Mouse (Mus musculus) small intestine, adult 2 months (tissue): ENCODE data around the gene Taf1b. TPM values are rescaled to one million over a fixed set of nuclear protein-coding genes. Genes with fewer than 3 reads are reported as not detected.

Source experiments
- H3K27ac ChIP-seq: fragments of 200-500 bp; 2 replicates; pipeline ENCODE4 v1.5.1; 2012; ENCODE audit warnings: low read depth, low read length, control low read depth, inconsistent platforms; ENCODE audit not compliant: insufficient read depth
- H3K27me3 ChIP-seq: fragments of 200-500 bp; 2 replicates; pipeline ENCODE4 v1.6.1; 2012; ENCODE audit warnings: mild to moderate bottlenecking, moderate library complexity, low read length, inconsistent platforms; ENCODE audit not compliant: control insufficient read depth, insufficient read depth
- H3K36me3 ChIP-seq: fragments of 200-500 bp; 2 replicates; pipeline ENCODE4 v1.6.1; 2012; ENCODE audit warnings: mild to moderate bottlenecking, low read length, control low read depth, inconsistent platforms; ENCODE audit not compliant: control insufficient read depth, insufficient read depth
- H3K4me1 ChIP-seq: fragments of 200-500 bp; 2 replicates; pipeline ENCODE4 v1.6.1; 2012; ENCODE audit warnings: low read length, inconsistent platforms, mixed read lengths; ENCODE audit not compliant: control insufficient read depth, insufficient read depth, insufficient read length
- H3K4me3 ChIP-seq: fragments of 200-500 bp; 2 replicates; pipeline ENCODE4 v1.5.1; 2012; ENCODE audit warnings: low read depth, mild to moderate bottlenecking, control low read depth, inconsistent platforms, low read length, moderate library complexity
- CTCF ChIP-seq: fragments of 200-500 bp; IDR thresholded peaks from 2 replicates; pipeline ENCODE4 v1.5.1; 2012; ENCODE audit warnings: low read depth, mild to moderate bottlenecking, control low read depth, inconsistent platforms, low read length, moderate library complexity, mixed read lengths; ENCODE audit not compliant: insufficient replicate concordance, insufficient read length; ENCODE audit errors: extremely low read depth
- POLR2A ChIP-seq: fragments of 200-500 bp; IDR thresholded peaks from 2 replicates; pipeline ENCODE4 v1.6.1; 2012; ENCODE audit warnings: low read depth, mild to moderate bottlenecking, control low read depth, inconsistent platforms, low read length, moderate library complexity
- WGBS: fragments of 180-500 bp; shearing (Covaris S2); methylation state at CpG from one replicate; pipeline ENCODE4 v1.1.7; 2018; 5-methylcytosine and 5-hydroxymethylcytosine counted together
- polyA plus RNA-seq: library from polyadenylated mRNA; depleted of rRNA; stranded (reverse); fragments of >200 nt; gene quantifications from 2 replicates; pipeline ENCODE4 v1.2.3, GENCODE M21; 2012

The Taf1b gene
- polyA plus RNA-seq, 1 experiment: 1.9 TPM

GRCm38 (mm10) chr12:24572421-24573274 is 74.5 kb downstream of the Taf1b start:
- Histone ChIP-seq H3K4me1 (no peaks in the 10 kb centered on the region), H3K36me3 (no peaks in the 10 kb centered on the region), H3K27me3 (peaks cover 4% of the 10 kb centered on the region; the same call in 1 of the 2 replicates), H3K27ac (no peak overlapping the region), H3K4me3 (peak overlapping the region; percentile 69)
- TF ChIP-seq CTCF: no peak
- TF ChIP-seq POLR2A: no peak
- 3% methylated on average over 48 of the region's 48 CpGs for WGBS

GRCm38 (mm10) chr12:24573275-24573580 is 75.1 kb downstream of the Taf1b start:
- no peak overlapping the region for H3K4me3 ChIP-seq
- TF ChIP-seq POLR2A (no peak), CTCF (no peak)
- 68% methylated on average over 3 of the region's 3 CpGs for WGBS

GRCm38 (mm10) chr12:24574870-24575269 is 76.7 kb downstream of the Taf1b start:
- Histone ChIP-seq H3K4me3 (no peak overlapping the region), H3K4me1 (no peaks in the 10 kb centered on the region), H3K27me3 (peaks cover 4% of the 10 kb centered on the region; the same call in 1 of the 2 replicates), H3K36me3 (no peaks in the 10 kb centered on the region), H3K27ac (no peak overlapping the region)
- TF ChIP-seq POLR2A (no peak), CTCF (no peak)
- whole genome bisulfite sequencing: 30% methylated on average over 7 of the region's 7 CpGs

More at GRCm38 (mm10) chr12:24573275-24573580, 75.1 kb downstream of the Taf1b start:
- Histone ChIP-seq H3K4me1 (no peaks in the 10 kb centered on the region), H3K36me3 (no peaks in the 10 kb centered on the region), H3K27me3 (peaks cover 4% of the 10 kb centered on the region; the same call in 1 of the 2 replicates), H3K27ac (no peak overlapping the region)

GRCm38 (mm10) chr12:24580452-24580851 is 82.3 kb downstream of the Taf1b start:
- Histone ChIP-seq H3K27me3 (no peaks in the 10 kb centered on the region), H3K27ac (no peak overlapping the region), H3K4me3 (no peak overlapping the region), H3K4me1 (no peaks in the 10 kb centered on the region), H3K36me3 (no peaks in the 10 kb centered on the region)
- 76% methylated on average over 1 of the region's 1 CpGs for WGBS
- TF ChIP-seq CTCF (no peak), POLR2A (no peak)

GRCm38 (mm10) chr12:24580996-24581683 is 83.0 kb downstream of the Taf1b start:
- Histone ChIP-seq H3K27me3 (no peaks in the 10 kb centered on the region), H3K4me3 (no peak overlapping the region), H3K36me3 (no peaks in the 10 kb centered on the region), H3K4me1 (no peaks in the 10 kb centered on the region), H3K27ac (no peak overlapping the region)
- WGBS: 81% methylated on average over 14 of the region's 14 CpGs
- TF ChIP-seq POLR2A (no peak), CTCF (no peak)

GRCm38 (mm10) chr12:24583653-24584052 is 85.5 kb downstream of the Taf1b start:
- TF ChIP-seq CTCF: no peak
- TF ChIP-seq POLR2A: no peak
- H3K4me3 ChIP-seq: no peak overlapping the region
- H3K27ac ChIP-seq: no peak overlapping the region
- no peaks in the 10 kb centered on the region for H3K36me3 ChIP-seq
- no peaks in the 10 kb centered on the region for H3K27me3 ChIP-seq
- 90% methylated on average over 3 of the region's 3 CpGs for WGBS
- no peaks in the 10 kb centered on the region for H3K4me1 ChIP-seq

- Histone ChIP-seq H3K4me3 (no peak overlapping the region), H3K4me1 (no peaks in the 10 kb centered on the region), H3K27me3 (no peaks in the 10 kb centered on the region), H3K27ac (no peak overlapping the region), H3K36me3 (no peaks in the 10 kb centered on the region)
- WGBS: 90% methylated on average over 8 of the region's 8 CpGs
- TF ChIP-seq POLR2A (no peak), CTCF (no peak)
Observed at GRCm38 (mm10) chr12:24584835-24585234, 86.7 kb downstream of the Taf1b start.
